Mouse (Mus musculus): ENCODE measurements at regions not wholly inside any gene's neighbourhood (a gene's known extent, or its start where the extent isn't known, plus 50 kb on each side); places are given as distances from the start of the nearest gene placed in this dataset.
A peak's percentile ranks its signal among the peaks of the same experiment; 100 is the strongest.

DNA sequence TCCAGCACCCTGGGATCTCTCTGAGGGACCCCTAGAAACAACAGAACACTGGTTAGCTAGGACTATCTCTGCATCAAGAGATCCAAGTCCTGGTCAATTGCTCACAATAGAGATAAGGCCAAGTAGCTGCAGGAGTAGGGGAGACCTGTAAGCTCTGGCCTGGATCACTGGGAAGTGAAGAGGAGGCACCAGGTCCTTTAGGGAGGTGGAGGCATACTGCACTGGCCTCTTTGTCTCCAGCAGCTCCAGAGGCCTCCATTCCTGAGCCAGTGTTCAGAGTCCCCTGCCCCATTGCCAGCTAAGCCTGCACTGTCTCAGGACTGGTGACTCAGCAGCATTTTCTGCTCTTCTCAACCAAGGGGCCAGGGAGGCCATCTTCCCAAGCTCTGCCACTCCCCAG, 262.3 kb upstream of the Gm4791 start:
- H3K27ac ChIP-seq (ENCODE audit: low read length): no peak overlapping the region
- H3K4me2 ChIP-seq (ENCODE audit: low read depth, low read length): no peak overlapping the region
- H3K9me3 ChIP-seq (replicated peaks; ENCODE audit: control insufficient read depth, low read length): no peaks in the 10 kb centered on the region
- H3K36me3 ChIP-seq (ENCODE audit: control insufficient read depth, insufficient read depth, low read length): no peaks in the 10 kb centered on the region
- no peak overlapping the region for H3K9ac ChIP-seq (ENCODE audit: low read length)
- no peak for ATAC-seq (ENCODE audit: insufficient read depth, low FRiP score)
- H3K4me3 ChIP-seq (replicated peaks; ENCODE audit: low read length): no peak overlapping the region
- no peaks in the 10 kb centered on the region for H3K4me1 ChIP-seq (ENCODE audit: control insufficient read depth, insufficient read depth, low read length)
- H3K27me3 ChIP-seq (ENCODE audit: control insufficient read depth, insufficient read depth, low read length): 0 out of 2 replicates have a peak, but pooled peaks cover 2% of the 10 kb centered on the region

DNA sequence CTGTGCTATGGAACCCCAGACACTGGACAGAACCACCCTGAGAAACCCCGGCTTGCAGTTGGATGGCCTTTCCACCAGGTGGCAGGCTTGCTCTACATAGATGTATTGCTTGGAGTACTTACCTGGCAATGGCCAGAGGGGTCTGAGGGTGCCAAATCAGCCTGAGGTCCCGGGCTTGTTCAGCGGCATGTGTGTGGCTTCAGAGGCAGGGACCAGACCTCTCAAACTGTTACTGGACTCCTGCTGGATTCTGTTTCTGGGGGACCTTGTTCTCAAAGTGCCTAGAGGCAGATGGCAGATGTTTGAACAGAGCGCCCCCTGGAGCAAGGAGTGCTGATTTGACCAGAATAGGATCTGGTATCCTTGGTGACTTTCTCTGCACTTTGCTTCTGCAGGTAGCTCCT, 262.9 kb upstream of the Gm4791 start:
- 0 out of 2 replicates have a peak overlapping the region, but pooled peaks have one; percentile 21 for H3K4me2 ChIP-seq (ENCODE audit: low read depth, low read length)
- no peaks in the 10 kb centered on the region for H3K36me3 ChIP-seq (ENCODE audit: control insufficient read depth, insufficient read depth, low read length)
- H3K27me3 ChIP-seq (ENCODE audit: control insufficient read depth, insufficient read depth, low read length): 0 out of 2 replicates have a peak, but pooled peaks cover 2% of the 10 kb centered on the region
- no peak overlapping the region for H3K27ac ChIP-seq (ENCODE audit: low read length)
- H3K4me3 ChIP-seq (replicated peaks; ENCODE audit: low read length): no peak overlapping the region
- no peak overlapping the region for H3K9ac ChIP-seq (ENCODE audit: low read length)
- no peaks in the 10 kb centered on the region for H3K4me1 ChIP-seq (ENCODE audit: control insufficient read depth, insufficient read depth, low read length)
- H3K9me3 ChIP-seq (replicated peaks; ENCODE audit: control insufficient read depth, low read length): no peaks in the 10 kb centered on the region
- WGBS: 6% methylated on average over 4 of the region's 4 CpGs
- ATAC-seq (ENCODE audit: insufficient read depth, low FRiP score): peak; percentile 73; the same call in 1 of the 2 replicates

DNA sequence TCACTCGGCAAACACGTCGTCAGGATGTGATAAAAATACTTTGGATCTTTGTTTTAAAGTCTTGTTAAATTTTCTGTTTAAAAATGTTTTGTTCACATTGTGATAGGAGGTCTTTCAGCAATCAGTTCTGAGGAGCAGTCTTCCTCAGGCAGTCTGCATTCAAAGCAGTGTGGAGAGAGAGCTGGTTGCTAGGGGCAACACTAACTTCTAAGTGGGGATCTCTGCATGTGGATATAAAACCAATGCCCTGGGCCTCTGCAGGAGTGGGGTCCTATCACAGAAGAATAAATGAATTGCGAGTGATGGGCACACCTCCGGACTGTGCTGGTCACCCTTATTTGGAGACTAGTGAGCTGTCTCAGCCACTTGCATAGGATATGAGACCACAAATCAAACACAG, 270.1 kb upstream of the Gm4791 start:
- no peak for ATAC-seq (ENCODE audit: insufficient read depth, low FRiP score)
- Histone ChIP-seq H3K9ac (ENCODE audit: low read length) (no peak overlapping the region), H3K4me2 (ENCODE audit: low read depth, low read length) (no peak overlapping the region), H3K4me3 (replicated peaks; ENCODE audit: low read length) (no peak overlapping the region), H3K27ac (ENCODE audit: low read length) (no peak overlapping the region), H3K27me3 (ENCODE audit: control insufficient read depth, insufficient read depth, low read length) (no peaks in the 10 kb centered on the region), H3K9me3 (replicated peaks; ENCODE audit: control insufficient read depth, low read length) (no peaks in the 10 kb centered on the region), H3K4me1 (ENCODE audit: control insufficient read depth, insufficient read depth, low read length) (no peaks in the 10 kb centered on the region), H3K36me3 (ENCODE audit: control insufficient read depth, insufficient read depth, low read length) (no peaks in the 10 kb centered on the region)
- WGBS: 58% methylated on average over 5 of the region's 5 CpGs

DNA sequence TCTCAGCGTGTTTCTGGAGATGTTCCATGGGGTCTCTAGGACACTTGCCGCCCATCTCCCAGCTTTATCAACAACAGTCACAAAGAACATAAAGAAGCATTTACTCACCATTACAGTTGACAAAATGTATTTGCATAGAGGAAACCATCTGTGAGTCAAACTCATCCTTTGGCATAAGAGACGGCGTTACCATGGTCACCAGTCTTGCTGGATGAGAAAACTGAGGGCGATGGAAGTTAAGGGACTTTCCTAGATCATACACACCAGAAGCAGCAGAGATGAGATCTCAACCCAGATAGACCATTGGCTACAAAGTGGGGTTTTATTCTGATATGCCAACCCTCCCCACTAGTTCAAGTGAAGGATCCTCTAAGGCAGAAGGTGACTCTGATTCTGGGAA, 274.3 kb upstream of the Gm4791 start:
- WGBS: 79% methylated on average over 5 of the region's 5 CpGs
- H3K4me1 ChIP-seq (ENCODE audit: control insufficient read depth, insufficient read depth, low read length): no peaks in the 10 kb centered on the region
- no peak overlapping the region for H3K4me2 ChIP-seq (ENCODE audit: low read depth, low read length)
- no peaks in the 10 kb centered on the region for H3K36me3 ChIP-seq (ENCODE audit: control insufficient read depth, insufficient read depth, low read length)
- no peak overlapping the region for H3K9ac ChIP-seq (ENCODE audit: low read length)
- no peaks in the 10 kb centered on the region for H3K9me3 ChIP-seq (replicated peaks; ENCODE audit: control insufficient read depth, low read length)
- H3K27ac ChIP-seq (ENCODE audit: low read length): no peak overlapping the region
- no peak overlapping the region for H3K4me3 ChIP-seq (replicated peaks; ENCODE audit: low read length)
- no peaks in the 10 kb centered on the region for H3K27me3 ChIP-seq (ENCODE audit: control insufficient read depth, insufficient read depth, low read length)
- ATAC-seq (ENCODE audit: insufficient read depth, low FRiP score): no peak

DNA sequence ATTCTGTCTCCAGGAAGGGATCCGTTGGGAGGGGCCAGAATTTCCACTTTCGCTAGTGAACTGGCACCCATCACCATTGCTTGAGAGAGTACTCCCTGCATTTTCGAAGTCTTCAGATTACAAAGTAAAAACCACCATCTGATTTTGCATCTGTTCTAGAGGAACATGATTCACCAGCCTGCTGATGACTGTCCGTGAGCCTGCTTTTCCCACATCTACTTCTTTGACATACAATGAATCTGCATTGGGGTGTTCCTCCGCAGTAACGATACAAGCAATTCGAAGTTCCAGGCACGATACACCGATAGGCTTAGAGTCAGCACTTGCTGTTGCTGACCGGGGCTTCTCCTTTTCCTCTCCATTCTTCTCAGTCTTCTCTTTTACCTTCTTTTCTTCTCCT, 285.1 kb upstream of the Gm4791 start:
- no peaks in the 10 kb centered on the region for H3K4me1 ChIP-seq (ENCODE audit: control insufficient read depth, insufficient read depth, low read length)
- no peak overlapping the region for H3K4me2 ChIP-seq (ENCODE audit: low read depth, low read length)
- no peaks in the 10 kb centered on the region for H3K36me3 ChIP-seq (ENCODE audit: control insufficient read depth, insufficient read depth, low read length)
- WGBS: 89% methylated on average over 10 of the region's 10 CpGs
- H3K27ac ChIP-seq (ENCODE audit: low read length): no peak overlapping the region
- H3K9ac ChIP-seq (ENCODE audit: low read length): no peak overlapping the region
- H3K27me3 ChIP-seq (ENCODE audit: control insufficient read depth, insufficient read depth, low read length): no peaks in the 10 kb centered on the region
- no peaks in the 10 kb centered on the region for H3K9me3 ChIP-seq (replicated peaks; ENCODE audit: control insufficient read depth, low read length)
- no peak for ATAC-seq (ENCODE audit: insufficient read depth, low FRiP score)
- H3K4me3 ChIP-seq (replicated peaks; ENCODE audit: low read length): no peak overlapping the region

DNA sequence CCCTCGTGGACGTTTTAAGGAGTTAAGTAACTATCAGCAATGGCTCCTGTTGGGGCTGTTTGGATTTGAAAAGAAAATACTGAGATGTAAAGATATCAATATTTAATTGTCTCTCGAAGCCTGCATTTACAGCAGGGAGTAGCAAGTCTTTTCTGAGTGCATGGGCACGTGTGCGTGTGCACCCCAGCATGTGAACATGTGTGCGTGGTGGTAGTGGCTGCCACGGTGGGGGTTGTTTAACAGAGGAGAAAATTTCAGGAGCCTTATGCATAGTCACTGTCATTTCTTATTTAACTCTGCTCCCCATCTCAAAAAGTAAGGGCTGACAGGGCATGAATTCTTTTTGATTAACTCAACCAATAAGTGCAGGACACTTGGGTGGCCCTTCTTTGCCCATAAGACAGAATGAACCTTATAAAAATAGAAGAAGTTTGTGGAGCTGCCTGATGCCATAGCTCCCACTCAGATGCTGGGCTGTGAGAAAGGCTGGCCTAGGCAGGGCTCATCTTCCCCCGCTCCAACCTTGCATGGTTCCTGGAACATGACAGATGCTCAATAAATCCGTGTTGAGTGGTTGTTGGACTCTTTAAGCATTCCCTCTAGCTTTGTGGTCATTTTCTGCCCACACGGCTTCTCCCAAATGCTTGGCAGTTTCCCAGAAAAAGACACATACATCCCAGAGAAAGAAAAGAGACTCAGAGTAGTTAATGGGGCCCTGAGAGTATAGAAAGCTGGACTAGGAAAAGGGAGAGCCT, 294.2 kb upstream of the Gm4791 start:
- Histone ChIP-seq H3K27ac (ENCODE audit: low read length) (no peak overlapping the region), H3K4me2 (ENCODE audit: low read depth, low read length) (no peak overlapping the region), H3K36me3 (ENCODE audit: control insufficient read depth, insufficient read depth, low read length) (no peaks in the 10 kb centered on the region), H3K9ac (ENCODE audit: low read length) (no peak overlapping the region), H3K4me1 (ENCODE audit: control insufficient read depth, insufficient read depth, low read length) (no peaks in the 10 kb centered on the region), H3K9me3 (replicated peaks; ENCODE audit: control insufficient read depth, low read length) (no peaks in the 10 kb centered on the region), H3K27me3 (ENCODE audit: control insufficient read depth, insufficient read depth, low read length) (no peaks in the 10 kb centered on the region), H3K4me3 (replicated peaks; ENCODE audit: low read length) (no peak overlapping the region)
- 63% methylated on average over 10 of the region's 10 CpGs for WGBS
- no peak for ATAC-seq (ENCODE audit: insufficient read depth, low FRiP score)

DNA sequence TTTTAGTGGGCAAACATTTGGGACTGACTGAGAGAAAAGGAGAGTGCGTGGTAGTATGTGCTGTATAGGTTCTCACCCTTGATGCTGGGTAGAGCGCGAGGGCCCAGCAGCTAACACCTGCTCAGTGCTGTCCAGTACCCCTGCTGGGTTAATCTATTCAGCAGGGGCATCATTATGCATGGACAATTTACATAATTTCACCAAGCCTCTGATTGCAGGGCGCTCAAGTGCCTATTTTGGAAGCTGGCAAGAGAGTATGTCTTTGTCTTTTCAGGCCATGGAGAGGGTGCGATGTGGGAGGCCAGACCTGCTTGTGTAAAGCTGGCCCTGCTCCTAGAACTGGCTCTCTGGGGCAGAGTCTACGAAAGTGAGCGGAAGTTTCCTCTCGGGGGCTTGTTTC, 294.9 kb upstream of the Gm4791 start:
- Histone ChIP-seq H3K4me3 (replicated peaks; ENCODE audit: low read length) (no peak overlapping the region), H3K9ac (ENCODE audit: low read length) (no peak overlapping the region), H3K27ac (ENCODE audit: low read length) (no peak overlapping the region), H3K4me2 (ENCODE audit: low read depth, low read length) (no peak overlapping the region), H3K27me3 (ENCODE audit: control insufficient read depth, insufficient read depth, low read length) (no peaks in the 10 kb centered on the region), H3K36me3 (ENCODE audit: control insufficient read depth, insufficient read depth, low read length) (no peaks in the 10 kb centered on the region), H3K4me1 (ENCODE audit: control insufficient read depth, insufficient read depth, low read length) (no peaks in the 10 kb centered on the region), H3K9me3 (replicated peaks; ENCODE audit: control insufficient read depth, low read length) (no peaks in the 10 kb centered on the region)
- 60% methylated on average over 8 of the region's 8 CpGs for WGBS
- no peak for ATAC-seq (ENCODE audit: insufficient read depth, low FRiP score)

DNA sequence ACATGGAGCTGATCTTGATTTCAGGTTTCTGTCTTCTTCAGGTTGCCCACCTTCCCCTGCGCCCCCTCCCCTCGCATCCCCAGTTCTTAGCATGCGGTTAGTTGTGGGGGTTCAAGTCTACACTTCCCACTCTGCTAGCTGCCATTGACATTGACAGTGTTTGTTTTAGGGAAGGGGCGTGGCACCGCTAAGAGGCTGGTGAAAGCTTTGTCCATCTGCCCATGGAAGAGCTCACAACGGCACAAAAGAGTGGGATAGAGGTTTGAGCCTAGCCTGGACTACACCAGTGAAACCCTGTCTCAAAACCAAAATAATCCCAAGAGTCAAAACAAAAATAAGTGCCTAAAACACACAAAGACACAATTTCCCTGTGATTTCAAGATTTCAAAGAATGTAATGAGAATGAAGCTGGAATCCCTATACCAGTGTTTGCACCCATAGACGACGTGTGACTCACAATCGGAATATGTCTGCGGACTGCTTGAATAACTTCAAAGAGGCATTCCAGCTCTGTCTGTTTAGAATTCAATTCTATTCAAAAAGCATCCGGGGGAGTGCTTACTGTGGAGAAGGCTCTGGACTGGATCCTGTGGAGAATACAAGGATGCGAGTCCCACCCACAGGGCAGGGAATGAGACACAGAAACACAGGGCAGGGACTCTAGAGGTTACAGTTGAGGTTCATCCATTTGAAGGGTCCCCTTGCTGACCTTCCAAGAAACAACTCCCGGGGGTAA, 295.5 kb upstream of the Gm4791 start:
- no peaks in the 10 kb centered on the region for H3K4me1 ChIP-seq (ENCODE audit: control insufficient read depth, insufficient read depth, low read length)
- no peaks in the 10 kb centered on the region for H3K27me3 ChIP-seq (ENCODE audit: control insufficient read depth, insufficient read depth, low read length)
- no peaks in the 10 kb centered on the region for H3K36me3 ChIP-seq (ENCODE audit: control insufficient read depth, insufficient read depth, low read length)
- H3K9ac ChIP-seq (ENCODE audit: low read length): no peak overlapping the region
- no peak overlapping the region for H3K4me3 ChIP-seq (replicated peaks; ENCODE audit: low read length)
- H3K27ac ChIP-seq (ENCODE audit: low read length): no peak overlapping the region
- WGBS: 62% methylated on average over 13 of the region's 13 CpGs
- no peak for ATAC-seq (ENCODE audit: insufficient read depth, low FRiP score)
- H3K9me3 ChIP-seq (replicated peaks; ENCODE audit: control insufficient read depth, low read length): no peaks in the 10 kb centered on the region
- no peak overlapping the region for H3K4me2 ChIP-seq (ENCODE audit: low read depth, low read length)

DNA sequence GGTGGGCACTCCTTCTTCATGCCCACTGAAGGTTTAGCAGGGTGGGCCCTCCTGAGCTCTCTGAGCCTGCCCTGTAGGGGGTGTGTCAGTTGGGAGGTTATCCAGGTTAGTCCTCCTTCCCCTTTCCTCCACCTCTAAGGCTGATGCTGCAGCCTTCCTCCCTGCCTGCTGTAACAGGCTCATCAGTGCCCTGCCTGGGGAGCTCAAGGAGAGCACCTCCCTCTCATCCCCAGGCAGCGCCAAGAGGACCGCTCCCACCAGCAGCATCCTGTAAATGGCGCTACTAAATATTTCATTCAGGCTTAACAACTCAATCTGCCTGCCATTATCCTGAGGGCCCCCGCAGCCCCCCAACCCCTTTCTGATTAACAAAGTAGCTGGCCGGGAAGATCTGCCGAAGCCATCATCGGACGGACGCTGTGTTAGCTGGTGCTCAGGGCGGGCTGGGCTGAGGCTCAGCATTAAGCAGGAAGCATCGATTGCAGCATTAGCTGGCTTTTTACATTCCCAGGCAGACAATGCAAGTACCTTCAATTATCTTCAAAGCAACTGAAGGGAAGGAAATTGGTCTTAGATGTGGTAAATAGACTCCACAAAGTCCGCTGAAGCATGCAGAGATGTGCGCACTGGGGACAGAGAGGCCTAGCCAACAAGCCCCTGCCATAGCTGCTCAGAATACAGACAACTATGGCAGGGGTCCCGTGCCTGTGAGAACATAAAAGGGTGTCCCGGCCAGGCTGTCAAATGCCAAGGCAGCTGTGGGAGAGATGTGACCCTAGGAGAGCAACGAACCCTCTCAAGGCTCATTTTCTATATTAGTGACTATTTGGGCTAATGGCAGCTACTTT, 296.3 kb upstream of the Gm4791 start:
- ATAC-seq (ENCODE audit: insufficient read depth, low FRiP score): no peak

More for the DNA sequence above, 296.3 kb upstream of the Gm4791 start:
- Histone ChIP-seq H3K27me3 (ENCODE audit: control insufficient read depth, insufficient read depth, low read length) (no peaks in the 10 kb centered on the region), H3K4me2 (ENCODE audit: low read depth, low read length) (no peak overlapping the region), H3K4me3 (replicated peaks; ENCODE audit: low read length) (no peak overlapping the region), H3K9me3 (replicated peaks; ENCODE audit: control insufficient read depth, low read length) (no peaks in the 10 kb centered on the region), H3K4me1 (ENCODE audit: control insufficient read depth, insufficient read depth, low read length) (no peaks in the 10 kb centered on the region), H3K9ac (ENCODE audit: low read length) (no peak overlapping the region), H3K36me3 (ENCODE audit: control insufficient read depth, insufficient read depth, low read length) (no peaks in the 10 kb centered on the region), H3K27ac (ENCODE audit: low read length) (no peak overlapping the region)
- 44% methylated on average over 16 of the region's 16 CpGs for WGBS
